Mouse (Mus musculus) cerebellum, adult 11-12 months (tissue): ENCODE measurements around the gene Chml.

Experiments used
- DNase-seq: peaks from one replicate; pipeline ENCODE4 v3.0.0; 2022

Gene Chml

GRCm38 (mm10) chr1:175646952-175647351 is 45.7 kb downstream of the Chml start:
- no peak for DNase-seq

- DNase-seq: no peak
Measured at GRCm38 (mm10) chr1:175643496-175644265, 49.0 kb downstream of the Chml start.

GRCm38 (mm10) chr1:175640435-175641150 is 52.1 kb downstream of the Chml start:
- no peak for DNase-seq

GRCm38 (mm10) chr1:175639072-175639471 is 53.6 kb downstream of the Chml start:
- no peak for DNase-seq

- DNase-seq: no peak
Measured at GRCm38 (mm10) chr1:175637677-175638076, 55.0 kb downstream of the Chml start.

- DNase-seq: no peak
Measured at GRCm38 (mm10) chr1:175632470-175632869, 60.2 kb downstream of the Chml start.
